Mouse (Mus musculus): ENCODE data around the gene Ccdc85b.

Gene Ccdc85b

GRCm38 (mm10) chr19:5481398-5481797 lies 23.7 kb upstream of the Ccdc85b start:
- WGBS: 94% methylated on average over 10 of the region's 10 CpGs

GRCm38 (mm10) chr19:5480016-5480415 lies 22.3 kb upstream of the Ccdc85b start:
- WGBS: 87% methylated on average over 10 of the region's 10 CpGs

- 73% methylated on average over 18 of the region's 18 CpGs for WGBS
These were observed 20.1 kb upstream of the Ccdc85b start for GRCm38 (mm10) chr19:5477668-5478300.

- WGBS: 70% methylated on average over 10 of the region's 10 CpGs
These were observed 19.4 kb upstream of the Ccdc85b start for GRCm38 (mm10) chr19:5477004-5477667.

- WGBS: 26% methylated on average over 13 of the region's 13 CpGs
These were observed 17.5 kb upstream of the Ccdc85b start for GRCm38 (mm10) chr19:5475069-5475714.

GRCm38 (mm10) chr19:5474281-5475068 lies 16.8 kb upstream of the Ccdc85b start:
- WGBS: 2% methylated on average over 62 of the region's 68 CpGs

GRCm38 (mm10) chr19:5473720-5474119 lies 16.0 kb upstream of the Ccdc85b start, which contains the start of gene Efemp2:
Efemp2 (plus strand) TSS chr19:5473954.
- 6% methylated on average over 22 of the region's 22 CpGs for WGBS

- WGBS: 80% methylated on average over 3 of the region's 3 CpGs
These were observed 15.2 kb upstream of the Ccdc85b start for GRCm38 (mm10) chr19:5472857-5473256.

- 54% methylated on average over 5 of the region's 5 CpGs for WGBS
These were observed 14.2 kb upstream of the Ccdc85b start for GRCm38 (mm10) chr19:5471846-5472245.

GRCm38 (mm10) chr19:5468374-5468773 lies 10.7 kb upstream of the Ccdc85b start, which contains the start of gene Ctsw:
Ctsw (minus strand) TSS chr19:5468507.
- 48% methylated on average over 5 of the region's 5 CpGs for WGBS

- WGBS: 74% methylated on average over 6 of the region's 6 CpGs
These were observed 9.3 kb upstream of the Ccdc85b start for GRCm38 (mm10) chr19:5466916-5467500.

- 93% methylated on average over 8 of the region's 8 CpGs for WGBS
These were observed 7.3 kb upstream of the Ccdc85b start for GRCm38 (mm10) chr19:5465037-5465436.

- WGBS: 28% methylated on average over 15 of the region's 15 CpGs
These were observed 6.3 kb upstream of the Ccdc85b start for GRCm38 (mm10) chr19:5463791-5464562.

GRCm38 (mm10) chr19:5463212-5463611 lies 5.5 kb upstream of the Ccdc85b start:
- 91% methylated on average over 9 of the region's 9 CpGs for WGBS

GRCm38 (mm10) chr19:5461411-5461810 lies 3.7 kb upstream of the Ccdc85b start:
- 86% methylated on average over 6 of the region's 6 CpGs for WGBS

- under 1% methylated on average over 32 of the region's 32 CpGs for WGBS
These were observed 2.8 kb upstream of the Ccdc85b start, which contains the start of gene Fibp for GRCm38 (mm10) chr19:5460465-5460911. Fibp (plus strand) TSS chr19:5460615.

GRCm38 (mm10) chr19:5459896-5460295 lies 2.2 kb upstream of the Ccdc85b start:
- 13% methylated on average over 3 of the region's 3 CpGs for WGBS

GRCm38 (mm10) chr19:5459019-5459418 lies 1.3 kb upstream of the Ccdc85b start:
- 31% methylated on average over 7 of the region's 7 CpGs for WGBS

- WGBS: 1% methylated on average over 70 of the region's 70 CpGs
These were observed 560 bp downstream of the Ccdc85b start for GRCm38 (mm10) chr19:5456922-5457745.
